In the genomic region with DNA sequence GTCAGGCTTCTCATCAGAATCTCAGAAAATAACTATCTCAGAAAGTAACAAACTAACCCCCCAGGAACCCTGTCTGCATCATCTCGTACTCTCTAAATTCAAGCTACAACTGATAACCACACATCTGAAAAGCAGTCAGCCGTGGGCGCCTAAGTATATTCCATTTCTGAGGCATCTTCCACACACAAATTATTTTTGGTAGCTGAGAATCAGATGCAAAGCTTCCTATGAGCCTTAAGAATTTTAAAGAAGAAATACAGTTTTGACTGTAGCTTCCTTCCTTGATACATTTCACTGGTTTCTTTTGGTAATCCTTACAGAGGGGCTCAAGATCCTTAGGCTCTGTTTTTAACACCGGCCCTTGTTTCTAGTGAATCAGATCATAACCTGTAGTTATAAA, we compare ENCODE assay signal across 7 mouse cellular contexts. TPM values are rescaled to one million over a fixed set of nuclear protein-coding genes. Genes with fewer than 3 reads are reported as not detected.
DNase-seq lines count a peak whose midpoint lies in the region; ATAC-seq and TF ChIP-seq lines count a peak whose summit lies in the region.

No protein-coding gene starts in this region.

- H3K4me2 ChIP-seq in kidney, postnatal 0 days (ENCODE audit: low read length) = peak overlapping the region; percentile 82; the same call in 1 of the 2 replicates
- H3K4me2 ChIP-seq in embryonic facial prominence, embryonic 12.5 days (replicated peaks) = peak overlapping the region; percentile 80
- peak overlapping the region; percentile 68 for H3K4me2 ChIP-seq in liver, embryonic 15.5 days

- DNase-seq in kidney, postnatal 0 days (ENCODE audit: low spot score) = no peak
- no peak for DNase-seq in kidney, postnatal 36 days
- DNase-seq in ES-E14 (ENCODE audit: low read depth, low spot score) = no peak
- no peak for DNase-seq in ovary, postnatal 14 days (ENCODE audit: low spot score)
- no peak for DNase-seq in thymus, postnatal 25 days

- H3K4me3 ChIP-seq in kidney, postnatal 0 days (replicated peaks; ENCODE audit: low read depth, low read length) = no peak overlapping the region
- H3K4me3 ChIP-seq in ES-E14 (ENCODE audit: insufficient read depth in 1 of 2, low read depth in 1 of 2, low read length in 2 of 2, poor library complexity in 1 of 2, severe bottlenecking in 1 of 2) = no peak overlapping the region
- H3K4me3 ChIP-seq in embryonic facial prominence, embryonic 12.5 days = no peak overlapping the region
- no peak overlapping the region for H3K4me3 ChIP-seq in liver, embryonic 15.5 days (replicated peaks)

- ATAC-seq in kidney, postnatal 0 days (replicated peaks; ENCODE audit: low FRiP score, low read depth) = no peak
- ATAC-seq in embryonic facial prominence, embryonic 12.5 days (ENCODE audit: insufficient number of reproducible peaks, insufficient read depth, low FRiP score, low TSS enrichment) = no peak
- ATAC-seq in liver, embryonic 15.5 days (ENCODE audit: insufficient read depth) = no peak

- H3K9ac ChIP-seq in kidney, postnatal 0 days (ENCODE audit: low read depth, low read length) = no peak overlapping the region
- peak overlapping the region; percentile 77; the same call in 1 of the 2 replicates for H3K9ac ChIP-seq in ES-E14 (ENCODE audit: insufficient read depth, low read depth, low read length, poor library complexity, severe bottlenecking)
- H3K9ac ChIP-seq in embryonic facial prominence, embryonic 12.5 days = no peak overlapping the region
- H3K9ac ChIP-seq in liver, embryonic 15.5 days = no peak overlapping the region

- no peaks in the 10 kb centered on the region for H3K27me3 ChIP-seq in kidney, postnatal 0 days (ENCODE audit: insufficient read depth, low read length)
- H3K27me3 ChIP-seq in embryonic facial prominence, embryonic 12.5 days = no peaks in the 10 kb centered on the region
- H3K27me3 ChIP-seq in liver, embryonic 15.5 days = peaks cover 36% of the 10 kb centered on the region

- 87% methylated on average over 4 of the region's 4 CpGs for WGBS in kidney, postnatal 0 days
- 52% methylated on average over 4 of the region's 4 CpGs for WGBS in embryonic facial prominence, embryonic 12.5 days
- WGBS in liver, embryonic 15.5 days (ENCODE audit: insufficient replicate concordance) = 34% methylated on average over 4 of the region's 4 CpGs

- H3K27ac ChIP-seq in kidney, postnatal 0 days = no peak overlapping the region
- no peak overlapping the region for H3K27ac ChIP-seq in ES-E14 (ENCODE audit: insufficient read depth, low read depth, low read length, poor library complexity, severe bottlenecking)
- H3K27ac ChIP-seq in embryonic facial prominence, embryonic 12.5 days = 0 out of 2 replicates have a peak overlapping the region, but pooled peaks have one; percentile 55
- no peak overlapping the region for H3K27ac ChIP-seq in liver, embryonic 15.5 days (replicated peaks)

- no peaks in the 10 kb centered on the region for H3K9me3 ChIP-seq in kidney, postnatal 0 days (replicated peaks; ENCODE audit: low read length)
- no peaks in the 10 kb centered on the region for H3K9me3 ChIP-seq in ES-E14 (ENCODE audit: control insufficient read depth, insufficient read depth, low read depth, low read length)
- H3K9me3 ChIP-seq in embryonic facial prominence, embryonic 12.5 days = no peaks in the 10 kb centered on the region
- H3K9me3 ChIP-seq in liver, embryonic 15.5 days (replicated peaks) = no peaks in the 10 kb centered on the region

- in situ Hi-C loops in ES-E14 (cut with MboI; ENCODE audit: low sequenced_read_pairs in 2 of 2, unreplicated experiment in 2 of 2) = no loop called here

- no peak for TF ChIP-seq CTCF in kidney, postnatal 0 days (IDR thresholded peaks at IDR 0.05; ENCODE audit: low read depth)

- no peaks in the 10 kb centered on the region for H3K36me3 ChIP-seq in kidney, postnatal 0 days (ENCODE audit: insufficient read depth, low read length)
- H3K36me3 ChIP-seq in ES-E14 (ENCODE audit: control insufficient read depth, insufficient read depth, low read length, poor library complexity, severe bottlenecking) = no peaks in the 10 kb centered on the region
- H3K36me3 ChIP-seq in embryonic facial prominence, embryonic 12.5 days = no peaks in the 10 kb centered on the region
- H3K36me3 ChIP-seq in liver, embryonic 15.5 days (replicated peaks) = no peaks in the 10 kb centered on the region

- H3K4me1 ChIP-seq in kidney, postnatal 0 days (replicated peaks; ENCODE audit: insufficient read depth, low read length) = peaks cover 5% of the 10 kb centered on the region; the same call in 1 of the 2 replicates
- peaks cover 5 to 11% of the 10 kb centered on the region in 2 experiments; a peak in 3 of 4 replicates for H3K4me1 ChIP-seq in ES-E14 (ENCODE audit: control insufficient read depth in 2 of 2, insufficient read depth in 2 of 2, low read length in 2 of 2, poor library complexity in 1 of 2)
- H3K4me1 ChIP-seq in embryonic facial prominence, embryonic 12.5 days = peaks cover 25% of the 10 kb centered on the region
- peaks cover 18% of the 10 kb centered on the region for H3K4me1 ChIP-seq in liver, embryonic 15.5 days (replicated peaks)

TF ChIP-seq in ES-E14, 5 proteins besides CTCF, POLR2A, EP300 and RAD21:
- no peak for TF ChIP-seq HCFC1 (IDR thresholded peaks at IDR 0.05; ENCODE audit: borderline replicate concordance, insufficient read depth, low read length)
- no peak for TF ChIP-seq MAFK (IDR thresholded peaks at IDR 0.05; ENCODE audit: insufficient read depth, low read depth, low read length)
- no peak for TF ChIP-seq CHD2 (IDR thresholded peaks at IDR 0.05; ENCODE audit: low read depth, low read length)
- no peak for TF ChIP-seq ZC3H11A (IDR thresholded peaks at IDR 0.05; ENCODE audit: borderline replicate concordance, low read depth, low read length)
- TF ChIP-seq ZNF384 (IDR thresholded peaks at IDR 0.05; ENCODE audit: low read depth, low read length) = no peak

RNA-seq across cellular contexts. Expression of gene Cradd, which starts 58.4 kb away (rescaled TPM):
- polyA plus RNA-seq in kidney, postnatal 0 days (2015; fragmentation: Nextera tagmentation; extraction: Ambion mirVana) = 10.3 and 10.5 TPM in 2 replicates
- 8.4 and 12.6 TPM in 2 replicates for total RNA-seq in ES-E14 (2012; rRNA removed)
- 12.1 and 14.1 TPM in 2 replicates for polyA plus RNA-seq in embryonic facial prominence, embryonic 12.5 days (2016; fragmentation: Nextera tagmentation; extraction: Ambion mirVana)
- 3.6 and 4.2 TPM in 2 replicates for polyA plus RNA-seq in liver, embryonic 15.5 days (2015; fragmentation: Nextera tagmentation; extraction: Ambion mirVana)
